Mouse (Mus musculus): ENCODE measurements around the gene Cldn7. TPM values are rescaled to one million over a fixed set of nuclear protein-coding genes. Genes with fewer than 3 reads are reported as not detected.

The Cldn7 gene
- polyA plus RNA-seq, 1 experiment from 2014 or later: 0.58 TPM

- Histone ChIP-seq H3K27me3 (replicated peaks) (peaks cover 66% of the 10 kb centered on the region), H3K4me3 (peak overlapping the region; percentile 26), H3K9me3 (no peaks in the 10 kb centered on the region), H3K4me1 (peaks cover 12% of the 10 kb centered on the region), H3K9ac (no peak overlapping the region), H3K36me3 (replicated peaks) (peaks cover 20% of the 10 kb centered on the region; the same call in 1 of the 2 replicates), H3K4me2 (peak overlapping the region; percentile 41), H3K27ac (no peak overlapping the region)
- 42% methylated on average over 17 of the region's 17 CpGs for WGBS
- no peak for ATAC-seq (replicated peaks)
Observed at GRCm38 (mm10) chr11:69966860-69967517, 2.4 kb downstream of the Cldn7 start.

- WGBS: 89% methylated on average over 4 of the region's 4 CpGs
- Histone ChIP-seq H3K27ac (no peak overlapping the region), H3K36me3 (replicated peaks) (peaks cover 27% of the 10 kb centered on the region), H3K4me3 (no peak overlapping the region), H3K27me3 (replicated peaks) (peaks cover 49% of the 10 kb centered on the region), H3K9me3 (no peaks in the 10 kb centered on the region), H3K4me1 (peaks cover 12% of the 10 kb centered on the region), H3K4me2 (no peak overlapping the region), H3K9ac (no peak overlapping the region)
- ATAC-seq (replicated peaks): no peak
Observed at GRCm38 (mm10) chr11:69968793-69969192, 4.2 kb downstream of the Cldn7 start.

GRCm38 (mm10) chr11:69970222-69970621 lies 5.6 kb downstream of the Cldn7 start:
- Histone ChIP-seq H3K27me3 (replicated peaks) (peaks cover 34% of the 10 kb centered on the region), H3K4me3 (no peak overlapping the region), H3K4me2 (no peak overlapping the region), H3K9me3 (no peaks in the 10 kb centered on the region), H3K27ac (no peak overlapping the region), H3K9ac (no peak overlapping the region), H3K36me3 (replicated peaks) (peaks cover 41% of the 10 kb centered on the region), H3K4me1 (peaks cover 11% of the 10 kb centered on the region)
- 86% methylated on average over 6 of the region's 6 CpGs for WGBS
- ATAC-seq (replicated peaks): no peak

DNA sequence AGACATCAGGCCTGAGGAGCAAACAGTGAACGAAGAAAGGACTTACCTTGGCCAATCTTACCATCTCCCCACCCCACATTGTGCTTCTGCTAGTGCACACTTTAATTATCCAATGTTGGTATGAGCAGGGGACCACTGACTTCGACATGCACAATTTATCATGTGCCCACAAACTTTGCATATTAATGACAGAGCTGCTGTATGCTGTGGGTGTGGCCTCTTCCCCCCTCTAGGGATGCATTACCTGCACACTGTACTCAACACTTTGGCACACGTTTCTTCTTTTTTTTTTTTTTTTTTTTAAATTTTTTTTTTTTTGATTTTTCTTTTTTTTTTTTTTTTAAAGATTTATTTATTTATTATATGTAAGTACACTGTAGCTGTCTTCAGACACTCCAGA lies 6.2 kb downstream of the Cldn7 start:
- H3K27me3 ChIP-seq (replicated peaks): peaks cover 29% of the 10 kb centered on the region
- H3K9ac ChIP-seq: no peak overlapping the region
- no peak overlapping the region for H3K27ac ChIP-seq
- no peaks in the 10 kb centered on the region for H3K9me3 ChIP-seq
- no peak overlapping the region for H3K4me2 ChIP-seq
- WGBS: 84% methylated on average over 3 of the region's 3 CpGs
- no peak overlapping the region for H3K4me3 ChIP-seq
- peaks cover 45% of the 10 kb centered on the region for H3K36me3 ChIP-seq (replicated peaks)
- peaks cover 8% of the 10 kb centered on the region for H3K4me1 ChIP-seq
- ATAC-seq (replicated peaks): no peak

DNA sequence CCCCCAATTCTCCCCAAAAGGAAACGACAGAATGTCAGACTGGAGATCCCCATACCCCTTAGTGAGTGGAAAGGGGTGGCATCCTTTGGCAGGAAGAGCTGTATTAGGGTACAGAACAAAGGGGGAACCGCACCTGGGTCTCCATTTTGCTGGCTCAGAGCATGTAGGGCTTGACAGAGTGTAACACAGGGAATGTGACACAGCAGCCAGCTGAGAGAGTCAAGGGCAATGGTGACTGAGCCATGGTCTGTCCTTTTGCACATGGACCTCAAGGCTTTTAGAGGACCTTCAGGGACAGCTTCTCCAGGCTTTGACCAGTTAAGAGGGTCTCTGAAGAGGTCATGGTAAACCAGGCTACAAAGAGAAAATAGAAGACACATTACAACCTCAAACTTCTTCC lies 10.3 kb downstream of the Cldn7 start:
- no peaks in the 10 kb centered on the region for H3K9me3 ChIP-seq
- 91% methylated on average over 2 of the region's 2 CpGs for WGBS
- no peak overlapping the region for H3K9ac ChIP-seq
- ATAC-seq (replicated peaks): no peak
- H3K36me3 ChIP-seq (replicated peaks): peaks cover 30% of the 10 kb centered on the region
- H3K4me3 ChIP-seq: no peak overlapping the region
- no peak overlapping the region for H3K27ac ChIP-seq
- H3K27me3 ChIP-seq (replicated peaks): no peaks in the 10 kb centered on the region
- H3K4me1 ChIP-seq: peaks cover 10% of the 10 kb centered on the region
- no peak overlapping the region for H3K4me2 ChIP-seq

DNA sequence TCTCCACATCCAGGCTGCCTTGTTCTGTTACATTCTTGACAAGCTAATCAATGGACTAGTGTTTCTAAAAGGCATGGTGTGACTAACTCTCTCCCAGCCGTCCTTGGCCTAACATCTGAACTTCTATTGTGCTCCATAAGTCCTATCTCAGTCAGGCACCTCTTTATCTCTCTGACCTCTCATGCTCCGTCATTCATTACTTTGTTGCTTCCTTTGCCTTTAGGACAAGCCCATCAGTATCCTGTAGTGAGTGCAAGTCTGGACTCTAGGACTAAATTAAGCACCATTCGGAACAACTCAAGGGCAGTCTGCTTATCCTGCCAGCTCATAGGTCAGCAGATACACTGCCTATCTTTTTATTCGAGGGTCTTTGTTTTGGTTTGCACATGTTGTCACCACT lies 11.7 kb downstream of the Cldn7 start:
- ATAC-seq (replicated peaks): no peak

DNA sequence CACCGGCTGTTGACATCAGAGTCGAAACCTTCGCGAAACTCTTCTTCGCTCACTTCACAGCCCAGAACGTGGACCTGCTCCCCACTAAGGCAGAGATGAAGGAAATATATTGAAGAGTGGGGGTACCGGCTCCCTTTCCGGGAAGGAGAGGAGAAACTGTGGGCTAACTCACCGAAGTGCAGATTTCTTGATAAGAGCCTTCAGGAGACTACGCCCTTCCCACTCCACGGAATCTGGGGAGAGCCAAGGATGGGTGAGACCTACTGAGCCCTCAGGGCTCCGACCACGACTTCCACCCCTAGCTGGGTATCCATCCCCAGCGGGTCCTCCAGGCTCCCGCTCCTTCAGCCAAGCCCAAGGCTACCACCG lies 15.2 kb downstream of the Cldn7 start:
- Histone ChIP-seq H3K27me3 (replicated peaks) (no peaks in the 10 kb centered on the region), H3K4me3 (peak overlapping the region; percentile 96), H3K9ac (peak overlapping the region; percentile 99), H3K27ac (peak overlapping the region; percentile 100), H3K4me2 (peak overlapping the region; percentile 86), H3K9me3 (no peaks in the 10 kb centered on the region), H3K36me3 (replicated peaks) (peaks cover 14% of the 10 kb centered on the region), H3K4me1 (peaks cover 33% of the 10 kb centered on the region)
- no peak for ATAC-seq (replicated peaks)
- WGBS: 2% methylated on average over 16 of the region's 16 CpGs

More for the DNA sequence above, 11.7 kb downstream of the Cldn7 start:
- H3K4me2 ChIP-seq: no peak overlapping the region
- H3K9me3 ChIP-seq: no peaks in the 10 kb centered on the region
- peaks cover 25% of the 10 kb centered on the region for H3K36me3 ChIP-seq (replicated peaks)
- no peak overlapping the region for H3K9ac ChIP-seq
- H3K4me3 ChIP-seq: no peak overlapping the region
- no peak overlapping the region for H3K27ac ChIP-seq
- 91% methylated on average over 4 of the region's 4 CpGs for WGBS
- H3K4me1 ChIP-seq: peaks cover 10% of the 10 kb centered on the region
- no peaks in the 10 kb centered on the region for H3K27me3 ChIP-seq (replicated peaks)

DNA sequence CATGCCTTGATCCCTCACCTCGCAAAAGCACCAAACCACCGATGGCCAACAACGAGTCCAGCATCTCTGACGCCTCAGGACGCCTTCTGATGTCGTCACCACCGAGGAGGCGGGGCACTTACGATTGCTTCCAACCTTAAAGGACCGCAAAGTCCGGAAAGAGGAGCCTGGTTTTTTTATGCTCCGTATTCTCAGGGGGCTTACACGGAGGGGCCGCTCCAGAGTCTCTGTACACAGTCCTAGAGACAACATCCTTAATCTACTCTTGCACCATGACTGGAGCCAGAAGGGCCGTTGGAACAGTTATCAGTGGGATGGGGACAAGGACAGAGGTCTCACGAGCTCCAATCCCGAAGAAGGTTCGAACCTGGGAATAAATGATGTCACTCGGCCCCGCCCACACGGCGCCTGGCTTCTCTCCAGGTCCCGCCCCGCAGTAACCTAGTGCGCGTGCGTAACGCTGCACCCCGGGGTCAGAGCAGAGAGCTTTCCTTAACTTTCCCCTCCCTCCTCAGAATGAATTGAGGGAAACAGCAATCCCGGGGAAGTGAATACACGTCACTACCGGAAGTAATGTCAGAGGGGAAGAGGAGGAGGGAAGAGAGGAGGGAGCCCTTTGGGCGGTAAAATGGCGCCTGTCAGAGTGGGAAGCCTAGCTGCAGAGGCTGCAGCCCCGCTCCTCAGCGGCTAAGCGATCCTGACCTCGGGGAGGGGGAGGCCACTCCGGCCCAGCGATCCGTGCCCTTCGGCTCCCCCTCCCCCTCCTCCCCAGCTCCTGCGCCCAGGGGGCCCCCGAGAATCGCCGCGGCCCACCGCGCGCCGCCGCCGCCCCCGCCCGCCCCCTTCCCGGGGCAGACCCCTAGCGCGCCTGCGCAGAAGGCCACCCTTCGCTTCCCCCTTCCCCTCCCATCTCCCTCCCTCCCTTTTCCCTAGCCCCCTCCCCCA lies 15.9 kb downstream of the Cldn7 start:
- Histone ChIP-seq H3K4me3 (peak overlapping the region; percentile 96), H3K9ac (peak overlapping the region; percentile 99), H3K27ac (peak overlapping the region; percentile 100), H3K4me2 (peak overlapping the region; percentile 86), H3K9me3 (no peaks in the 10 kb centered on the region), H3K36me3 (replicated peaks) (peaks cover 14% of the 10 kb centered on the region; the same call in 1 of the 2 replicates), H3K27me3 (replicated peaks) (no peaks in the 10 kb centered on the region), H3K4me1 (peaks cover 33% of the 10 kb centered on the region)
- peak; percentile 93 for ATAC-seq (replicated peaks)
- WGBS: under 1% methylated on average over 44 of the region's 60 CpGs

- WGBS: 0% methylated on average over 38 of the region's 43 CpGs
- Histone ChIP-seq H3K4me1 (peaks cover 33% of the 10 kb centered on the region), H3K27me3 (replicated peaks) (no peaks in the 10 kb centered on the region), H3K4me2 (peak within 1 kb of the TSS; percentile 86), H3K27ac (peak within 1 kb of the TSS; percentile 100), H3K36me3 (replicated peaks) (peaks cover 18% of the 10 kb centered on the region; the same call in 1 of the 2 replicates), H3K9me3 (no peaks in the 10 kb centered on the region), H3K9ac (peak within 1 kb of the TSS; percentile 99), H3K4me3 (peak within 1 kb of the TSS; percentile 96)
- ATAC-seq (replicated peaks): peak; percentile 61
Observed at GRCm38 (mm10) chr11:69981141-69981762, 16.7 kb downstream of the Cldn7 start, which contains the start of gene Ctdnep1. Ctdnep1 (plus strand) TSS chr11:69981156.

DNA sequence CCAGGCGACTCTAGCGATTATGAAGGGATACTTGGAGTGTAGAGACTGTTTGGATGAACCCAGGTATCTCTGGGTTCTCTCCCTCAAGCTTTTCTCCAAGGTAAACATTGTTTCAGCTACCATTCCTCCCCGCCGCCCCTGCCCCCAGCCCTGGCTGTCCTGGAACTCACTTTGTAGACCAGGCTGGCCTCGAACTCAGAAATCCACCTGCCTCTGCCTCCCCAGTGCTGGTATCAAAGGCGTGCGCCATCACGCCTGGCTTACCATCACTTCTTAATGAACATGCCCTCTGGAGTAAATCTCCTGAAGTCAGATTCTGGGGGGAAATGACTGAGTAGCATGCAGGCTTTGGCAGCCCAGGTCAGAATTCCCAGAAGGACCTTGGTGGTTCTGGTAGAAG lies 17.6 kb downstream of the Cldn7 start, which contains the start of gene Elp5:
Gene Elp5 (minus strand): TSS at position 293 of the 400 bp plus-strand sequence.
- peaks cover 33% of the 10 kb centered on the region for H3K4me1 ChIP-seq
- H3K27ac ChIP-seq: peak within 1 kb of the TSS; percentile 100
- ATAC-seq (replicated peaks): no peak
- H3K36me3 ChIP-seq (replicated peaks): peaks cover 27% of the 10 kb centered on the region; the same call in 1 of the 2 replicates
- H3K4me3 ChIP-seq: peak within 1 kb of the TSS; percentile 96
- peak within 1 kb of the TSS; percentile 99 for H3K9ac ChIP-seq
- no peaks in the 10 kb centered on the region for H3K27me3 ChIP-seq (replicated peaks)
- WGBS: 66% methylated on average over 8 of the region's 8 CpGs
- H3K9me3 ChIP-seq: no peaks in the 10 kb centered on the region
- peak within 1 kb of the TSS; percentile 86 for H3K4me2 ChIP-seq

DNA sequence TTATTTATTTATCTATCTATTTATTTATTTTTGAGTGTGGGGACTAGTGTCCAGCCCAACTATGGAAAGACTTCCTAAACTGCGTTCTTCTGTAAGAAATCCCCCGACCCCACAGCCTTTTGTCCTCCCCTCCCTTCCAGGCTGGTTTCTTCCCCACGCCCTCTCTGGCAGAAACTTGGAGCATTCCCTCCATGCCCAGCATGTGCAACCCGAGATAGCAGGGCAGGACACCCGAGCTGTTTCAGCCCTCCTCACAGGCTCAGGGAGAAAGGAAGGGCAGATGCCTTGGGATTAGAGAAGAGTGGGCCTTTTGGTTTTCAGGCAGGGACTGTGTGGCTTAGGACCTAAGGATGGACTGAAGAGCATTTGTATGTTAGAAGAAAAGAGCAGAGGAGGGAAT lies 18.3 kb downstream of the Cldn7 start:
- no peak overlapping the region for H3K27ac ChIP-seq
- ATAC-seq (replicated peaks): no peak
- H3K9ac ChIP-seq: peak overlapping the region; percentile 12; the same call in 1 of the 2 replicates
- H3K4me3 ChIP-seq: peak overlapping the region; percentile 96; the same call in 1 of the 2 replicates
- H3K27me3 ChIP-seq (replicated peaks): no peaks in the 10 kb centered on the region
- H3K36me3 ChIP-seq (replicated peaks): peaks cover 30% of the 10 kb centered on the region; the same call in 1 of the 2 replicates
- WGBS: 19% methylated on average over 5 of the region's 5 CpGs
- H3K4me1 ChIP-seq: peaks cover 33% of the 10 kb centered on the region
- H3K4me2 ChIP-seq: peak overlapping the region; percentile 86
- no peaks in the 10 kb centered on the region for H3K9me3 ChIP-seq

DNA sequence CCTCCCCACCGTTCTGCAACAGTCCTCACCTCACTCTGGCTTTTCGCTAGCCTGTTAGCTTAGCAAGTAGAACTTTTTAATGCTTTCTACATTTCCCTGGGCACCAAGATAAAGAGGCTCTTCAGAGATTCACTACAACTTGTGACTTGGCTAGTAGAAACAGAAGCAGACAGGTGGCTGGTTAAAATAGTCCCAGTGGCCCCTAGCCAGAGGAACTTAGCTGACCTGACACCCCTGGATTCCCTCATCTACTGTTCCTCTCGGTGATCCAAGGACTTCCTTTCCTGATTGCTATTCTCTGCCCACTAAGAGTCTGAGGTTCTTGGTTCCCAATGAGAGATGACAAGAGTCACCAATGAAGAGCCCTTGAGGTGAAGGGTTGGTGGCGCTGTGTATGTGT lies 18.8 kb downstream of the Cldn7 start:
- Histone ChIP-seq H3K4me3 (no peak overlapping the region), H3K4me2 (peak overlapping the region; percentile 86), H3K4me1 (peaks cover 33% of the 10 kb centered on the region), H3K9ac (no peak overlapping the region), H3K27ac (no peak overlapping the region), H3K9me3 (no peaks in the 10 kb centered on the region), H3K27me3 (replicated peaks) (no peaks in the 10 kb centered on the region), H3K36me3 (replicated peaks) (peaks cover 31% of the 10 kb centered on the region; the same call in 1 of the 2 replicates)
- WGBS: 90% methylated on average over 4 of the region's 4 CpGs
- ATAC-seq (replicated peaks): no peak
